Mouse (Mus musculus) heart, adult 9 months (tissue): ENCODE measurements around the gene Lefty1.
A peak's percentile ranks its signal among the peaks of the same experiment; 100 is the strongest.
"Not testable (repeated sequence)": the region's sequence is repeated elsewhere in the genome, so short reads cannot be mapped to it uniquely, and the experiment has no call there.

Source experiments
- DNase-seq, 2 experiments: peaks; one replicate each; pipeline ENCODE4 v3.0.0; 2022; ENCODE audit warnings: low spot score in 2 of 2

Lefty1 gene

DNA sequence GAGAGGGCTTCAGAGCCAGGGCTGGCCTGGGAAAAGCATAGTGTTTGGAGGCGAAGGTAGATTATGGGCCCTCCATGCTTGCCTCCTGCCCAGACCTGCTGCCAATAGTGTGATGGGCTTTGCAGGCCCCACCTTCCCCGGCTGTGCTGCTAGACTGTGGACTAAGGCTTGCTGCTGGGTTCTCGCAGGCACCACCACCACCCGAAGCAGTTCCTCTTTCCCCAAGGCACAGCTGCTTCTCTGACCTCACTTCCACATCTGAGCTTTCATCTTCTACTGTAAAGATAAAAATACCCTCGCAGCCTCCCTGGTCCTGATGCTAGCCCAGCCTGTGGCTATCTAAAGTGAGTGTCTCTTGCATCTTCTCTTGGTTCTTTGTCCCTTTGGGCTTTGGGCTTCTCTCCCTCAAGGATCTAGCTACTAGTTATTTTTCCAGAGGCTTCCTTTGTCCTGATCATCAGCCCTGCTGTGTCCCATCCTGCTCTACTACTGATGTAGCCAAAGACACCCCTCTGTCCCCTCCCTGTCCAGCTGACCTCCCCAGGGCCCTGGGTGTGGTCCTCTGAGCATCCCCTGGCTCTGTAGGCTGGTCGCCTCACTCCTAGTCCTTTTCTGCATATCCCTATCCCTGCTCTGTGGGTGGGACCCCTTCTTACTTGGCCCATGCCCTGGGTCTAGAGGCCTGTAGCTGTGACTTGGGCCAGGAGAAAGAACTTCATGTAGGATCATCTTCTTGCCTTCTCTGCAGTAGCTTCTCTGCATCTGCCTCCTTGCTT, 12.4 kb upstream of the Lefty1 start:
- DNase-seq: no peak

DNA sequence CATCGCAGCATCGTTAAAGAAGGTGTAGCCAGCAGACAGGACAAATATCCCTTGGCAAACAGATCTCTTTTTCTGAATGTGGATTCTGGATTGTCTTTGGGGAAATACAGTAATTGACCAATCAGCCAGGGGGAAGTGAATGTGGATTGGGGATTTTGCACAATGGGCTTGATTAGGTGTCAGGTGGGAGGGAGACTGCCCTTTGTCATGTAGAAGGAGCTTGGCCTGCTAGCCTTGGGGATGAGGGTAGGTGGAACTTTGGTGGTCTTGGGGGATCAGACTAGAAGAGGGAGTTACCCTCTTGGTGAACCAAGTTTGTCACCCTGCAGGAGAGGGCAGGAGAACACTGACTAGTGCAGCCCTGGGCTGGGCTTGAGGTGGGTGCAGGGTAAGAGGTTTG, 10.1 kb upstream of the Lefty1 start:
- DNase-seq: no peak

DNA sequence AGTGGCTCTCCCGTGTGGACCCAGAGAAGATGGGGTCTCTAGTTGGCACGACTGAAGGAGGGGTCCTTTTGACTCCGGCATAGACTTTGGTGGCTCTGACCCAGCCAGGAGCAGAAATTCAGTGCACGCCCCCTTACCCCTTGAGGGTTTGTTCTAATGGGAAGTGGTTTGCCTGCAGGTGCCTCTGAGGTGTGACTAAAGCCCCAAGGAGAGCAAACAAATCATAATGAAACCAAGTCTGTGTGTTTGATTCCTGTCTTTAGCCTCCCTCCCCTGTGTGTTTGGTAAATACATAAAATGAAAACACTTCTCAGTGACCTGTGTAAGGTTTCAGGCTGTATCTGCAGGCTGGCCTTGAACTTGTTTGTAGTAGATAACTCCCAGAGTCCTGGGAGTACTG, 8.5 kb upstream of the Lefty1 start:
- DNase-seq: no peak

DNA sequence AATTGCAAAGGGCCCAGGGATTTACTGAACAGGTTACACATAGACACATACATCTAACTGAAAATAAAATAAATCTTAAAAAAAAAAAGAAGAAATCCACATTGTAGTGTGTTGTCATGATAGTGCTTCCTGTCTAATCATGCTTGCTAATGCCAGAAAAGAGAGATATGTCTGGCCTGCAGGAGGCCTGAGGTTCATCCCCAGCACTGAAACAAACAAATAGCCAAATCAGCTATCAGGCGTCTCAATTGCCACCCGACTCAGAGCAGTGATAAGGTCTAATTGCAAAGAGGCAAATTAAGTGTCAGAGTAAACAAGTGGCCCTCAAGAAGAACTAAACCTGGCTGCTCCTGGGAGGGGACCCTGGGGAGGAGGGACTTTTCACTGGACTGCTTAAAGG, 5.2 kb upstream of the Lefty1 start:
- no peak for DNase-seq

DNA sequence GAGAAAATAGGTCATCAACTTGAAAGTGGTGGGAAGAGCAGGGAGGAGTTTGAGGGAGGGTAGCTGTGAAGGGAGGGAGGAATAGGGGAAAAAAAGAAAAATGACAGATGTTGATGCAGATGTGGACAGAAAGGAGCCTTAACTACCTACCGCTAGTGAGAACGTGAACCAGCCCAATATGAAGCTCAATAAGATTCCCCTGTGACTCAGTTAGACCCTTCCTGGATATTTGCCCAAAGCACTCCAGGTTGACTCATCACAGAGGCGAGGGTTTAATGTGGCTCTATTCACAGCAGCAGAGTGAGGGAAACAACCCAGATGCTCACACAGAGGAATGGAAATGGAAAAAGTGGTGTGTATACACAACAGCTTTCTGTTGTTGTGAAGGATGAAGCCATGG, 3.7 kb upstream of the Lefty1 start:
- no peak for DNase-seq

DNA sequence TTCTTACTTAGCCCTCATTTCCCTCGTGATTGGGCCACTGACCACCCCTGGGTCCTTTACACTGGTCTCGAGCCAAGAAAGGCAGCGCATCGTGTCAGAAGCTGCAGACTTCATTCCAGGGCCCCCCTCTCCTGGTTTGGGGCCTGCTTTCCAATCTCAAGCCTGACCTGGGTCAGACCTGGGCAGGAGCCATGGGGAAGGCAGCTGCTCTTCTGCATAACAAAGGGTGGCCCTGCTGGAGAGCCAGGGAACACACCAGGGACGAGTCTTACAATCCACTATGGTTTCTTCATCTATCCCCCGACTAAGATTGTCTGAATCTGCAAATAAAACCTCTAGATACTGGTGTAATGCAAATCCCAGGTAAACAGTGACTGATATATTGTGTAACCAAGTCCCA, 1.2 kb upstream of the Lefty1 start:
- DNase-seq: no peak

DNA sequence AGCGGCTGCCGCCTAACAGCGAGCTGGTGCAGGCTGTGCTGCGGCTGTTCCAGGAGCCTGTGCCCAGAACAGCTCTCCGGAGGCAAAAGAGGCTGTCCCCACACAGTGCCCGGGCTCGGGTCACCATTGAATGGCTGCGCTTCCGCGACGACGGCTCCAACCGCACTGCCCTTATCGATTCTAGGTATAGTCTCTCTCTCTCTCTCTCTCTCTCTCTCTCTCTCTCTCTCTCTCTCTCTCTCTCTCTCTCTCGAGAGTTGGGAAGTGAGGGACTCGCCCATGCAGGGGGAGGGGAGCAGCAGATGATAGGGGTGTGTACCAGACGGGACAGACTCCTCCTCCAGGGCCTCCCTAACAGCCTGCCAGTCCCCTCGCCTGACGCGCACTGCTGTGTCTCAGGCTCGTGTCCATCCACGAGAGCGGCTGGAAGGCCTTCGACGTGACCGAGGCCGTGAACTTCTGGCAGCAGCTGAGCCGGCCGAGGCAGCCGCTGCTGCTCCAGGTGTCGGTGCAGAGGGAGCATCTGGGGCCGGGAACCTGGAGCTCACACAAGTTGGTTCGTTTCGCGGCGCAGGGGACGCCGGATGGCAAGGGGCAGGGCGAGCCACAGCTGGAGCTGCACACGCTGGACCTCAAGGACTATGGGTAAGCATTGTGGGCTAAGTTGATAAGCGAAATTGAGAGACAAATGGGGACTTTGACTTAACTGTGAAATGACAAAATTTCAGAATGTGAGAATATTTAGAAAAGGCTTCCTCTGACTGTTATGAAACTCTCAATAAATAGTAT, 2.0 kb downstream of the Lefty1 start:
- DNase-seq: peak; percentile 61 to 69

DNA sequence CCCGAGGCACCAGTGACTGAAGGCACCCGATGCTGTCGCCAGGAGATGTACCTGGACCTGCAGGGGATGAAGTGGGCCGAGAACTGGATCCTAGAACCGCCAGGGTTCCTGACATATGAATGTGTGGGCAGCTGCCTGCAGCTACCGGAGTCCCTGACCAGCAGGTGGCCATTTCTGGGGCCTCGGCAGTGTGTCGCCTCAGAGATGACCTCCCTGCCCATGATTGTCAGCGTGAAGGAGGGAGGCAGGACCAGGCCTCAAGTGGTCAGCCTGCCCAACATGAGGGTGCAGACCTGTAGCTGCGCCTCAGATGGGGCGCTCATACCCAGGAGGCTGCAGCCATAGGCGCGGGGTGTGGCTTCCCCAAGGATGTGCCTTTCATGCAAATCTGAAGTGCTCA, 2.8 kb downstream of the Lefty1 start:
- not testable (repeated sequence) for DNase-seq

DNA sequence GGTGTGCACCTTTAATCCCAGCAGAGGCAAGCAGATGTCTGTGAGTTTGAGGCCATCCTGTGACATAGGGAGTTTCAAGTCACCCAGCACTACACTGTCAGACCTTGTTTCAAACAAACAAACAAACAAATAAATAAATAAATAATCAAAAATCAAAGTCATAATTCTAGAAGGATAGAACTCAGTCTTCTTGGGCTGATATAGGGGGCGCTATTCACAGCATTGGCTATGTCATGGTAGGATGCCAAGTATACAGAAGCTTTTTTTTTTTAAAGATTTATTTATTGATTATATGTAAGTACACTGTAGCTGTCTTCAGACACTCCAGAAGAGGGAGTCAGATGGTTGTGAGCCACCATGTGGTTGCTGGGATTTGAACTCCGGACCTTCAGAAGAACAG, 4.0 kb downstream of the Lefty1 start:
- not testable (repeated sequence) for DNase-seq

DNA sequence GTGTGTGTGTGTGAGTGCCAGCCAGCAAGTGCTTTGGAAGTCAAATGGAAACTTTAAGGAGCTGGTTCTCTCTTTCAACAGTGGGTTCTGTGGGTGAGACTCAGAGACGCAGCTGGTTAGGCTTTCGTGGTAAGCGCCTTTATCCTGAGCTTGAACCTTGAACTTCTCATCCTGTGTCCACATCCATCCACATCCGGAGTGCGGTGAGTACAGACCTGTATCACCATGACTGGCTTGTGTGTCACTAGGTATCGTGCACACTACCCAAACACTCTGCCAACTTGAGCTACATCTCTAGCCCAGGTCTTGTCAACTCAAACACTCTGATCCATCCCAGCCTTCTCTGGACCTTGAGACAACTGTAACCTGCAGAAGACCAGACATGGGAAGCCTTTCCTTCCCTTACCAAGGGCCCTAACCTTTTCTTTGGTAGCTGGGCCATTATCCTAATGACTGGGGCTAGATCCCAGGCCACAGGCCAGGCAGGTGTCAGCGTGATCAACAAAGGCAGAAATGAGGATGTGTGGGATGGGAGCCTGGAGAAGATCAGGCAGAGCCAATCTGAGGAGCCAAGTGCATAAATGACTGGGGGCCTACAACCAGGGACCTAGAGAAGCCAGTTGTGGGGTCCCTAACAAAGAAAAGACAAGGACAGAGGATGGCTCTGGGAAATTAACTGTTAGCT, 6.1 kb downstream of the Lefty1 start:
- DNase-seq: no peak

DNA sequence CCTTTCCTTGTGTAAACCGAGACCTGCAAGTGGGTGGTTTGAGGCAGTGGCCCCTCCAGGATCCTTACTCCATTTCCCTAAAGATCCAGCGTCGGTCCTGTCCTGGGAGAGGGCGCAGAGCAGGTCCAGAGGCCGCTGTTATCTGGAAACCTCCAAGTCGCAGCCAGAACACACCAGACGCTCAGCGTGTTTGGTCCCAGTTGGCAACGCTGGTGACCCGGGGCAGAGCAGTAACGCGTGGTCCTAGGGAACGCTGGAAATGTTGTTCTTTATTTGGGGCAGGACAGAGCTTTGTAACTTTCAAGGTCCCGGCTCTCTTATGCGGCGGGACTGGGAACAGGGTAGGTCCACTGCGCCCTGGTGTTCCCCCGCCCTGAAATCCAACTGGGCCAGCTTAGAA, 6.9 kb downstream of the Lefty1 start:
- no peak for DNase-seq

DNA sequence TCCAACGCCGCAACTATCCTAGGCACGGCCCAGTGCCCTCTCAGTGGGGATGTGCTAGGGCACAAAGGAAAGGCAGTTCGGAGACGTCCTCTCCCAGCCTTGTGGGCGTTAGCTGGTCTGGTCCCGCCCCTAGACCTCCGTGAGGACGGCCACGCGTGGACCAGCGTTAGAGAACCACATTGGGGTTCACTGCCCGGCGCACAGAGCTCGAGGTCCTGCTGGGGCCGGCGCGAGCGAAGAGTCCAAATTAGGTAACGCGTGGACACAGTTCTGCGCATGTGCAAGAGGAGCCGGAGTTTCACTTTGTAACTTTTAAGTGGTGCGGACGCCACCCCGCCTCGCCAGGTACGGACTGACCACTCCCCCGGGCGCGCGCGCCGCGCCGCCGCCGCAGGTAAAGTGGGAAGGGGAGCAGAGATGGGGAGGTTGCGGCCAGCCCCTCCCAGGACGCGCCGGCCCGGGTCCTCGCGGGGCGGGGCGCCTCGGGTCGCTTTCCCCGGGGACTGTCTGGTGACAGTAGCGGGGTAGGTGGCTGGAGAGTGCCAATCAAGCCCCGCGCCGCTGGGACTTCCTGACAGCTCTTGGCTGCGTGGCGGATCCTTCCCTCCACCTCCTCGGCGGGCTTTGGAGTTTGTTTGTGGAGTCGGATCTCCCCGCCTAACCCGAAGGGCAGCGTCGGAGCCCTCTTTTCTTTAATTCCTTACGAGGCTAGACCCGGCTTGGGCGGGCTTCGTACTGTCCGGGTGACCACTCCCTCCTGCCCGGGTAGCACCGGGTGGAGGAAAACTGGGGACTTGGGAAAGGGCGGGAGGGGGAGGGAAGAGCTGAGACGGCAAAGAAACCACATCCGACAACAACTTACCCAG, 7.6 kb downstream of the Lefty1 start, which contains the start of gene Tmem63a:
TSS of gene Tmem63a (plus strand) at position 179 of the 866 bp plus-strand sequence.
- peak; percentile 83 to 86 for DNase-seq

DNA sequence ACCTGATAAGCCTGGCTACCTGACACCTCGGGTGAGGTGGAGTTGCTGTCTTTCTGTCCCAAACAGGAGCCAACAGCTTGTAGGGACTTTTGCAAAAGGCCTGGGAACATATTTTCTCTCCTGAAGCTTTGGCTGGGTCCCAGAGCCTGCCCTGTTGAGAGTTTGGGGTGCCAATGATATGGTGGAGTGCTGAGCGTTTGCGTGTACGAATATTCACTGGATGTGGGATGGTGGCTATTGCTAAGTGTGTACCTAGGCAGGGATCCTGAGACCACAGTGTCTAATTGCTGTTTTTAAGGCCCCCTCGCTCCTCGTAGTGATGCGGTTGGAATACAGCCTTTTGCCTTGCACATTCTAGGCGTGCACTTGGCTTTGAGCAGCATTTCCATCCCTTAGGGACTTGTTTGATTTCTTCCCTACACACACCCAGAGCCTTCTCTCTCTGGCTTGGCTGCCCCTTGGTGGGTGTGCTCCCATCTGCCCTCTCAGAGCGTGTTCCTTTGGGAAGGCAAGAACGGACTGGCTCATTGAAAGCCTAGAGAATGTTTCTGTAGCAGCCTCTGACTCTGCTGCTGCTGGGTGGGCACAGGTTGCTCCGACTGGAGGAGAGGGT, 8.3 kb downstream of the Lefty1 start:
- DNase-seq: peak; percentile 47 to 60

DNA sequence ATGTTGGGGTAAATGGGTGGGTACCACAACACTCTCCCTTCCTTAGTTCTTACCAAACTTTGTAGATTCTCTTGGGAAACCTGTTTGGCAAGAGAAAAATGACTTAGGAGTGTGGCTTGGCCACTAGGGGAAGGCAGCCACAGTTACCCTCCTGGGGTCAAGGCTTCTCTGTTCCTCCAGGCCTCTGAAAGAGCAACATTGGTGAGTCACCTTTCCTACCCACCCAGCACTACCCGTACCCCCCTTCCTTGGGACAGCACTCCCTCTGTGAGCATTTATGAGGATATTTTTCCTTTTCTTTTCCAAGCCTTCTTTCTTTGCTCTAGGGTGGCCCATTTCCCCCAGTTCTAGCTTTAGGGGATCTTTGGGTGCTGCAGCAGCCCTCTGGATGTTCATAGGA, 9.1 kb downstream of the Lefty1 start:
- DNase-seq: no peak

DNA sequence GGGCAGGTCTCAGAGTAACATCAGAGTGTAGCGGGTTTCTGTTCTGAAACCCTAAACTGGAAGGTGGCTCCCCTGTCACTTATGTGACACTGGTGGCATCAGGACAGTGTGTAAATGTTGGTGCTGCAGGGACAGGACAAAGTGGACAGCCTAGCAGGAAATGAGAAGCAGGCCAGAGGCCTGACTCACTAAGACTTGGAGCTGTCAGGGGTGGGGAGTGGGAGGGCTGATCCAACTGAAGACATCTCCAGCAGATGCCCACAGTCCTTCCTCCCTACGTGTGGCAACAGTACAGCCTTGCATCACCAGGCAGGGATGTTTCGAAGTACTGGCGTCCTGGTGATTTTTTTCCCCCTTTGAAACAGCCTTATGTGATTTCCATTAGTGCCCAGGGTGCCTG, 9.7 kb downstream of the Lefty1 start:
- DNase-seq: no peak

DNA sequence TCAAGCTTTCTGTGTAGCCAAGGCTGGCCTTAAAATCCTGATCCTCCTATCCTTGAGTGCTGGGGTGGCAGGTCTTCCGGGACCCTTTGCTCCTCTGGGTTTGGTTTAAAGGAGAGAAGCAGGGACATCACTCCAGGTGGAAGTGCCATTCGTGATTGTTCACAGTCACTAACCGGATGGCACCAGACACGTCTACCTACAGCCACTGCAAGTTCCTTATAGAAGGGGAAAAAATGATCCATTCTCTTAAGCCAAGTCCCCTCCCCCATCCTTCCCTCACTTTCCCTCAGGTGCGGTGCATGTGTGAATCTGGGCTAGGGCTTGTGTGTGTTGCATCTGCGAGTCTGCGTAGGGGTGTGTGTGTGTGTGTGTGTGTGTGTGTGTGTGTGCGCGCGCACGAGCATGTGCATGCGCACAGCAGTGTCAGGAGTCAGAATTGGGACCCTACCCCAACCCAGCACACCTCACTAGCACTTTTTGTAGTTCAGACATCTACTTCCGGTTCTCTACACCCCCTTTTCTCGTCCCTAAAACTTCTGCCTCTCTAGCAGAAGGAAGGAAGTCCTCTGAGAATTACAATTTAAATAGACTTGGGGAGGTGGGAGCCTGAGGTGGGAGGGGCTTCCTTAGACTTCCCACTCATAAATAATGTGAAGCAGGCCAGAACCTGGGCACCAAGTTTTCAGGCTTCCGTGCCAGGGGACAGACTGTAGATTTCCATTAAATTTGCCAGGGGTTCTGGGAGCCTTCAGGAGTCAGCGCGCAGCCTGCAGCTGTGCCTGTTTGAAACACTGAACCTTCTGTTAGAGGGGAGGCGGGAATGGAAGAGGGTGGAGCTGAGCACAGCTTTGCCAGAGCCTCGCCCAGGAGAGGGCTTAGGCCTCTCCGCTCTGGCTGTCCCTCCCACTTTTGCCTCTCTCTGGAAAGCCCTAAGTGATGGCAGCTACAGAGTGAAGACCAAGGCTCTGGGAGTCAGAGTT, 10.5 kb downstream of the Lefty1 start:
- peak; percentile 68 to 72 for DNase-seq

DNA sequence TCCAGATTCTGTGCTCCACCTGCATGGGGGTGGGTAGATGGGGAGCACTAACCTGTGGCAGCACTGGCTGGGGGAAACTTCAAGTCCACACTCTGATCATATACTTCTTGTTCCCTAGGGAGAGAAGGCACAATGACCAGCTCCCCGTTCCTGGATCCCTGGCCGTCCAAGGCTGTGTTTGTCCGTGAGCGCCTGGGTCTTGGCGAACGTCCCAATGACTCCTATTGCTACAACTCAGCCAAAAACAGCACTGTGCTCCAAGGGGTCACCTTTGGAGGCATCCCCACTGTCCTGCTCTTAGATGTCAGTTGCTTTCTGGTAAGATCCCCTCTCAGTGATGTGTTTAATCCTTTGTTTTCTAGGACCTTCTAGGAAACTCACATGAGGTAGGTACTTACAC, 11.6 kb downstream of the Lefty1 start:
- DNase-seq: no peak

DNA sequence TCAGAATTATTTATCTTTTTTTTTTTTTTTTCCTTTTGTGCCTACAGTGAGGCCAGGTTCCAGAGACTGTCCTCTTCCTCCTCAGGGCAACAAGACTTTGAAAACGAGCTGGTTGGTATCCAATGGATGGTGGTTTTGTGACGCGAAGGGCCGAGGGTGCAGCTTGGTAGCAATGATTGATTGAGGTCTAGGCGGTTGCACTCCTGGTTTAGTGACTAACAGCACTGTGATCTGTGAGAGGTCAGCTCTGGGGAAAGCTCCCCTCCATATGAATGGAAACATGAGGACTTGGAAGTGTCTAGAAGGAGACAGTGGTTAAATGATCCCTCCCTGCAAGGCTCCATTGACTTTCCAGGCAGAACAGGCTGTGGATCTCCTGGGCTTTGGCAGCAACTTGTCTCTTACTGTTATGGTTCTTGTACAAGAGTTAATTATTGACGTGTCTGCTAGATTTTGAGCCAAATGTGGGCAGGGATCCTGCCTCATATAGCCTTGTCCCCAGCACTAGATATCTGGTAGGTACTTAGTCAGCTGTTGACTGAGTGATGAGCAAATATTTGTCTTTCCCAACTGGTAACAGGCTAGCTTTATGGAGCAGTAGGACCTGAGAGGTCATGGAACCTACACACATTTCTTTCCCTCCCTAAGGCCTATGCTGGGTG, 17.4 kb downstream of the Lefty1 start:
- no peak for DNase-seq

DNA sequence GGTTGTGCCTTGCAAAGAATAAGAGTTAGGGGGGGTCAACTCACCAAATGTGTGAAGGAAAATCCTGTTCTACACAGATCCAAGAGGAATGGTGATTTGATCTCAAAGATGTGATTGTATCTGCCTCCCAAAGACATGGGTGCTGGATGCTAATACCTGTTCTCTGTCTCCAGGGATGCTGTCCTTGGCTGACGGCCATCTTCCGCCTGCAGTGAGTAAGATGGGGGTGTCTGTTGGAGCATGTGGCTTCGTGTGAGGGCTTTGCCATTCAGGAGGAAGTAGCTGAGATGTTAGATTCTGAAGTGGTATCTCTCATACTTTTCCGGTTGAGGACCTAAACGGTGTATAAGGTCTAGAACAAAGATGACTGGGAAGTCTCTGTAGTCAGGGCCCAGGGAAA, 18.0 kb downstream of the Lefty1 start:
- DNase-seq: no peak
